Mouse (Mus musculus): ENCODE measurements around the gene Pold4. TPM values are rescaled to one million over a fixed set of nuclear protein-coding genes. Genes with fewer than 3 reads are reported as not detected.
A peak's percentile ranks its signal among the peaks of the same experiment; 100 is the strongest.
"Not testable (repeated sequence)": the region's sequence is repeated elsewhere in the genome, so short reads cannot be mapped to it uniquely, and the experiment has no call there.

Gene Pold4
- total RNA-seq, 2 experiments from 2014 or later = 105 to 122 TPM

DNA sequence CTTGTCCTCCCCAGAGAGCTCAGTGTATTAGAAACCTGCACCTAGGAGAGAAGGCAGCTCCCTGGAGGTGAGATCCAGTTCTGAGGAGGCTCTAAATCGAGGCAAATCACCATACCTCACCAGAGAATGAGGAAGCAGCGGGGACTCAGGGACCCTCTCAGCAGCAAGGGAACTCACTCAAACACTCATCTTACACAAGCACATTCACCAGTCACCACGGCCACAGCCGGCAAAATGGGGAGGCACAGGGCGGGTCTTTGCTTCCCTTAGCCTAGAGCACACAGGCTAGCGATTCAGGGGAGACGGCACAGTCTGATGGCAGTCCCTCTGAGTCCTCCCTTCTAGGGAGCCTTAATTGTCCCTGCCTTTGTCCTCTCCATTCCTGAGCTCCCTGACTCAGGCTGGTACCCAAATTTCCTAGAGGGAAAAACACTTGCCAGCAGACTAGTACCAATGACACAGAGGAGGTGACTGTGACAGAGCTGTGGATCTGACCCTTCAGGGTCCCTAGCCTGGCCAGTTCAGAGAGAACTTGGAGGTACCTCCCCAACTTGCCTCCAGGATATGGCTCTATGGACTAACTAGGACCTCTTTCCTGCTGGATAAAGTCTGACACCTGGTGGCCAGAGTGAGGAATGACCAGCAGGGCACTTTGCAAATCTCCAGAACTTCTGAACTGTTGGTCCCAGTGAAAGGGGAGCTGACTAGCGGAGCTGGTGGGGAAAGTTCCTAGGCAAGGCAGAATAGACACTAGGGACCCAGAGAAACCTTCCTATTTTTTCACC, 3.6 kb upstream of the Pold4 start:
- peak; percentile 47 for ATAC-seq (ENCODE audit: poor library complexity, severe bottlenecking)

DNA sequence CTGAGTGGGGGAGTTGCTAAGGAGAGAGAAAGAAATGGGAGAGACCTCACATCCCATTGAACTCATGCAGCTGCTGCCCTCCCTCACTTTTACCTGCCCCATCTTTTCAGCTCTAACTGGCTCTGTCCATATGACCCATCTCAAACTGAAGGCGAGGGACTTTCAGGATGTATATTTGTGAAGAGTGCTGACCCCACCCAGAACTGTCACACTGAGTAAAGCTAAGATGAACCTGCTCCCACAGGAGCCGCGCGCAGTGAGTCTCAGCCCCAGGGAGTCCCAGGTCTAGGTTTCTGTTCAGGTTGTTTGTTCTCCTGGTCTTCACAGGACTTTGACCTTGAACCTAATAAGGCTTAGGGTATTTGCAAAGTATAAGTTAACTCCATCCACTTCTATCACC, 2.8 kb upstream of the Pold4 start:
- no peak for ATAC-seq (ENCODE audit: poor library complexity, severe bottlenecking)

GRCm38 (mm10) chr19:4229451-4230076, 2.1 kb upstream of the Pold4 start:
- ATAC-seq (ENCODE audit: poor library complexity, severe bottlenecking) = no peak

- no peak for ATAC-seq (ENCODE audit: poor library complexity, severe bottlenecking)
Observed at GRCm38 (mm10) chr19:4230415-4230814, 1.3 kb upstream of the Pold4 start.

GRCm38 (mm10) chr19:4232186-4232572, 480 bp downstream of the Pold4 start:
- peak; percentile 44 for ATAC-seq (ENCODE audit: poor library complexity, severe bottlenecking)

- no peak for ATAC-seq (ENCODE audit: poor library complexity, severe bottlenecking)
Observed at GRCm38 (mm10) chr19:4232651-4233050, 952 bp downstream of the Pold4 start.

DNA sequence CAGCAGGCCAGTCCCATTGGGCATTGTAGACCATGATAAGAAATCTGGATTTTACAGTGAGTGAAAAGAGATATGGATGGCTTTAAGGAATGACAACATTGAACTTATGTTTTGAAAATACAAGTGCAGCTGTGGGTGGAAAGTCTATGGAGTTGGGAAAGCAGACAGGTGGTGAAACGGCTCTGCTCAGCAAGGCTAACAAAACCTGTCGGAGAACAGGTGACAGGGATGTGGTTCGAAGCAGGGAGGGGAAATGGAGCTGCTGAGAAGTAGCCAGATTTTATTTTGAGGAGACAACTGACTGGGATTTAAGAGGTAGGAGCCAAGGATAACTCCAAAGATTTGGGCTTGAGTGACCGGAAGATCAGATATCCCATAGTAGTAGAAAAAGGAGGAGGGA, 2.8 kb downstream of the Pold4 start:
- no peak for ATAC-seq (ENCODE audit: poor library complexity, severe bottlenecking)

DNA sequence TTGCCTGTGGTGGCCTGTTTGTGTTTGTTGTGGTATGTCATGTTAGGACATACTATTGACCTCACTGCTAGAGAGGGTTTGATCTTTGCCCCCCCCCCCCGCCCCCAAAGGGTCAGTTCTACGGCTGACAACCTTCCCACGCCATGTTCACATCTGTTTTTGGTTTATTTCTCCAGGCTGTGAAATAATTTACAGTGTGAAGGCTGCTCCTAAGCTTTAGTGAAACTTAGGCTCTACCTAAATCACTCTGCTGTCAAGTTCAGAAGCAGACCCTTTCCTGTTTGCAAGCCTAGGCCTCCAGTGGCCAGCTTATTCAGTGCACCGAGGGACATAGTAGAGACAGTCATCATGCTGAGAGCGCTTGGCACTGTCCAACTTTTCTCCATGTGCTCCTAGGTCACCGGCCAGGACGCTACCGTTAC, 8.6 kb downstream of the Pold4 start:
- no peak for ATAC-seq (ENCODE audit: poor library complexity, severe bottlenecking)

- no peak for ATAC-seq (ENCODE audit: poor library complexity, severe bottlenecking)
Observed at GRCm38 (mm10) chr19:4242416-4242815, 10.7 kb downstream of the Pold4 start.

GRCm38 (mm10) chr19:4244775-4245174, 13.1 kb downstream of the Pold4 start:
- ATAC-seq (ENCODE audit: poor library complexity, severe bottlenecking) = no peak

DNA sequence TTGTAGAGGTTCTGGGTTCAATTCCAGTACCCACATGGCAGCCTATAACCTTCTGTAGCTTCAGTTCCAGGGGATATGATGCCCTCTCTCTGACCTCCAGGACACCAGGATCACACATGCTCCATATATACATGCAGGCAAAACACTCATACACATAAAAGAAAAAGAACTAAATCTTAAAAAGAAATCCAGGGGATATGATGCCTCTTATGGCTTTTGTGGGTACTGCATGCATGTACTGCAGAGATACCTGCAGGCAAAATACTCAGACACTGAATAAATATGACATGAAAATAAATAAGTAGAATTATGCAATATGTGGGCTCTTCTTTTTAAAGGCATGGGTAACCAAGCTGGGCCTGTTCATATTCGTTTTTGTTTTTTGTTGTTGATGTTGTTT, 15.3 kb downstream of the Pold4 start:
- ATAC-seq (ENCODE audit: poor library complexity, severe bottlenecking) = no peak

DNA sequence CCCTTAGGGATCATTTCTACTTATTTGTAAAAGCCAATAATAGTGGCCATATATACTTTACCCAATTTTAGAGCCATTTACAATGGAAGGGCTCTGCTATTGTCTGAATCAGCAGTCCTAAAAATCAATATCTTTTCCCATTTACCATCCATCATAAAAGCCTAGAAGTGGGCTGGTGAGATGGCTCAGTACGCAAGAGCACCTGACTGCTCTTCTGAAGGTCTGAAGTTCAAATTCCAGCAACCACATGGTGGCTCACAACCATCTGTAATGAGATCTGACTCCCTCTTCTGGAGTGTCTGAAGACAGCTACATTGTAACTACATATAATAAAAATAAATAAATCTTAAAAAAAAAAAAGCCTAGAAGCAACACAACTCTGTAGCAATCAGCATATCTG, 17.0 kb downstream of the Pold4 start:
- ATAC-seq (ENCODE audit: poor library complexity, severe bottlenecking) = not testable (repeated sequence)

DNA sequence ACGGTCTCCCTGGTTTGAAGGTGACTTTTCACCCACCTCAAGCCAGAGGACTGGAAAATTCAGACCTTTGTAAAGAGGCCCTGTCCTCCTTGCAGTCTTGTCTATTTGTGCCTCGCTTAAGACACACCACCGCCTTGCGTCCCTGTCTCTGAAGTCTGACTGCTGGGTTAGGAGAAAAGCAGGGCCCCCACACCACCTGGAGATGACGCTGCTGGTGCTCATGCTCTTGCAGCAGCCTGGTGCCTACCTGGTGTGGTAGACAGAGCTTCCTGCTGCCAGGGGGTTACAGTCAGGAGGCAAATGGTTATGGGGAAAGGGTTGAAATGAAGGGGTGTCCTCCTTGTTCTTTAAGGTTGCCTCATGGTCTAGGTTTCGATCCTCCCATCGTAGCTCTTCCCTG, 22.5 kb downstream of the Pold4 start:
- no peak for ATAC-seq (ENCODE audit: poor library complexity, severe bottlenecking)

DNA sequence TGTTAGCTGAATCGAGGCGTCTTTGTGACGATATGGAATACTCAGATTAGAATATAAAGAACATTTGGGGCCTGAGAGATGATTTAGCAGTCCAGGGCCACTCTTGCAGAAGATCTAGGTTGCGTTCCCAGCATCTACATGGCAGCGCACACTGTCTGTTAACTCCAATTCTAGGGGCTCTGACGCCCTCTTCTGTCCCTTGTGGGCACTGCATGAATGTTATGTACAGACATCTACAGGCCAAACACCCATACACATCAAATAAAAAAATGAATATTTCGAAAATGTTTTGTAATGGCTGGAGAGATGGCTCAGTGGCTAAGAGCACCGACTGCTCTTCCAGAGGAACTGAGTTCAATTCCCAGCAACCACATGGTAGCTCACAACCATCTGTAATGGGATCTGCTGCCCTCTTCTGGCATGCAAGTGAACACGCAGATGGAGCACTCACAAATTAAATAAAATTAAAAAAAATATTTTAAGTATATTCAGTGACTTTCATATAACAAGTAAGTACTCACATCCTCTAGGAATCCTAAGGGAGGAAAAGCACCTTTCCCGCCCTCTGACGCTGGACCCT, 24.0 kb downstream of the Pold4 start:
- no peak for ATAC-seq (ENCODE audit: poor library complexity, severe bottlenecking)

GRCm38 (mm10) chr19:4257216-4257896, 25.7 kb downstream of the Pold4 start:
- ATAC-seq (ENCODE audit: poor library complexity, severe bottlenecking) = peak; percentile 100

GRCm38 (mm10) chr19:4257897-4258252, 26.2 kb downstream of the Pold4 start:
- no peak for ATAC-seq (ENCODE audit: poor library complexity, severe bottlenecking)

- ATAC-seq (ENCODE audit: poor library complexity, severe bottlenecking) = no peak
Observed at GRCm38 (mm10) chr19:4261038-4261698, 29.5 kb downstream of the Pold4 start.

GRCm38 (mm10) chr19:4262756-4263155, 31.1 kb downstream of the Pold4 start:
- peak; percentile 47; the same call in 1 of the 2 replicates for ATAC-seq (ENCODE audit: poor library complexity, severe bottlenecking)

GRCm38 (mm10) chr19:4263702-4264101, 32.0 kb downstream of the Pold4 start:
- no peak for ATAC-seq (ENCODE audit: poor library complexity, severe bottlenecking)

- ATAC-seq (ENCODE audit: poor library complexity, severe bottlenecking) = no peak
Observed at GRCm38 (mm10) chr19:4264171-4264780, 32.6 kb downstream of the Pold4 start.

- no peak for ATAC-seq (ENCODE audit: poor library complexity, severe bottlenecking)
Observed at GRCm38 (mm10) chr19:4265956-4266355, 34.3 kb downstream of the Pold4 start.

All from megakaryocyte, adult 5-6 weeks (primary cell).